Comparison of ENCODE assay signal across 23 mouse cellular contexts in the genomic region with DNA sequence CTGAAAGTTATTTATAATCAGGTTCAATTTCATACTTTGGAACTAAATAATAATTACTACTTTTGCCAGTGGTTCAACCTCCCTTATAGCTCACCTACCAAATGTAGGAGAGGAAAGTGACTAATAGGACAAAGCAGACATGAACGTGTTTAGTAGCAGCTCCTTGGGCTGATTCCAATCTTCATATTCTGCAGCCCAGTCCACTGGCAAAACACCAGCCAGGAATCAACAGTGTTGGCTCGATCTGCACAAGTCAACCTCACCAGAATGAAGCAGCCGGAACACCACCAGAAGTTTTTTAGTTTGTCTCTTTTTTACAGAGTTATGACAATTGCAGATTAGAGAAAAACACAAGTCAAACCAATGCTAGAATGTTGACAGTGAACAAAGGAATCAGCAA.
DNase-seq lines count a peak whose midpoint lies in the region; ATAC-seq and TF ChIP-seq lines count a peak whose summit lies in the region.
"Had no signal": no experiment of that assay in that cellular context is flagged by ENCODE, and none has a peak within 500 bp of the region (broad histone marks: within the 10 kb centered on the region; RNA-seq: fewer than 3 reads in every experiment).

No protein-coding gene starts in this region.

- H3K4me2 ChIP-seq in midbrain, postnatal 0 days (ENCODE audit: low read depth, low read length, poor library complexity, severe bottlenecking): no peak overlapping the region
- no peak overlapping the region for H3K4me2 ChIP-seq in midbrain, embryonic 11.5 days
- no peak overlapping the region for H3K4me2 ChIP-seq in kidney, embryonic 16.5 days (replicated peaks; ENCODE audit: low read depth, low read length)
- H3K4me2 ChIP-seq: embryonic facial prominence, embryonic 13.5 days; embryonic facial prominence, embryonic 15.5 days; forebrain, embryonic 12.5 days had no signal

- H3K9me3 ChIP-seq in midbrain, postnatal 0 days (ENCODE audit: low read length): no peaks in the 10 kb centered on the region
- H3K9me3 ChIP-seq in midbrain, embryonic 11.5 days (ENCODE audit: control insufficient read depth, low read length): no peaks in the 10 kb centered on the region
- H3K9me3 ChIP-seq in kidney, embryonic 16.5 days (ENCODE audit: low read length): no peaks in the 10 kb centered on the region
- H3K9me3 ChIP-seq: embryonic facial prominence, embryonic 13.5 days; embryonic facial prominence, embryonic 15.5 days; forebrain, embryonic 10.5 days; forebrain, embryonic 12.5 days had no signal

- no peak for TF ChIP-seq POLR2A in brain, embryonic 14.5 days (IDR thresholded peaks at IDR 0.05; ENCODE audit: borderline replicate concordance, extremely low read depth, insufficient read depth, insufficient read length, poor library complexity, severe bottlenecking)

- intact Hi-C loops in left cerebral cortex, postnatal 4 days (cut with DNase I): no loop called here
- intact Hi-C loops in left cerebral cortex, postnatal 36 days (cut with DNase I): no loop called here

- H3K4me3 ChIP-seq in midbrain, postnatal 0 days (ENCODE audit: low read depth, low read length): no peak overlapping the region
- no peak overlapping the region for H3K4me3 ChIP-seq in midbrain, embryonic 11.5 days (ENCODE audit: low read depth, low read length)
- H3K4me3 ChIP-seq in kidney, embryonic 16.5 days (ENCODE audit: low read length): no peak overlapping the region
- H3K4me3 ChIP-seq: embryonic facial prominence, embryonic 13.5 days; embryonic facial prominence, embryonic 15.5 days; erythroblast, embryonic 14.5 days; forebrain, embryonic 10.5 days; forebrain, embryonic 12.5 days had no signal

- TF ChIP-seq CTCF in midbrain, postnatal 0 days (IDR thresholded peaks at IDR 0.05): no peak
- TF ChIP-seq CTCF in brain, embryonic 14.5 days (IDR thresholded peaks at IDR 0.05; ENCODE audit: borderline replicate concordance, extremely low read depth, insufficient read depth, insufficient read length): no peak

- H3K27me3 ChIP-seq in midbrain, postnatal 0 days (ENCODE audit: insufficient read depth, low read length): no peaks in the 10 kb centered on the region
- no peaks in the 10 kb centered on the region for H3K27me3 ChIP-seq in midbrain, embryonic 11.5 days (ENCODE audit: control insufficient read depth, insufficient read depth, low read length)
- H3K27me3 ChIP-seq in kidney, embryonic 16.5 days (ENCODE audit: insufficient read depth, low read length): no peaks in the 10 kb centered on the region
- H3K27me3 ChIP-seq: embryonic facial prominence, embryonic 13.5 days; embryonic facial prominence, embryonic 15.5 days; forebrain, embryonic 12.5 days had no signal

- H3K27ac ChIP-seq in midbrain, postnatal 0 days (ENCODE audit: low read depth, low read length): no peak overlapping the region
- H3K27ac ChIP-seq in midbrain, embryonic 11.5 days (ENCODE audit: low read depth, low read length): no peak overlapping the region
- no peak overlapping the region for H3K27ac ChIP-seq in kidney, embryonic 16.5 days (ENCODE audit: low read length)
- H3K27ac ChIP-seq: embryonic facial prominence, embryonic 13.5 days; embryonic facial prominence, embryonic 15.5 days; forebrain, embryonic 10.5 days; forebrain, embryonic 12.5 days had no signal

- no peak overlapping the region for H3K9ac ChIP-seq in midbrain, postnatal 0 days (replicated peaks; ENCODE audit: low read length, poor library complexity, severe bottlenecking)
- no peak overlapping the region for H3K9ac ChIP-seq in midbrain, embryonic 11.5 days (ENCODE audit: low read length)
- no peak overlapping the region for H3K9ac ChIP-seq in kidney, embryonic 16.5 days (replicated peaks; ENCODE audit: low read length)
- H3K9ac ChIP-seq: embryonic facial prominence, embryonic 13.5 days; embryonic facial prominence, embryonic 15.5 days; forebrain, embryonic 12.5 days had no signal

- ATAC-seq in midbrain, postnatal 0 days (ENCODE audit: low FRiP score): no peak
- ATAC-seq in midbrain, embryonic 11.5 days (ENCODE audit: low FRiP score): no peak
- no peak for ATAC-seq in kidney, embryonic 16.5 days (ENCODE audit: low FRiP score, low TSS enrichment)
- ATAC-seq: forebrain, embryonic 14.5 days; forebrain, embryonic 16.5 days had no signal

- no peaks in the 10 kb centered on the region for H3K4me1 ChIP-seq in midbrain, postnatal 0 days (ENCODE audit: insufficient read depth, low read length)
- no peaks in the 10 kb centered on the region for H3K4me1 ChIP-seq in midbrain, embryonic 11.5 days (ENCODE audit: control insufficient read depth, insufficient read depth, low read length)
- H3K4me1 ChIP-seq in kidney, embryonic 16.5 days (ENCODE audit: insufficient read depth, low read length): no peaks in the 10 kb centered on the region
- H3K4me1 ChIP-seq: embryonic facial prominence, embryonic 13.5 days; embryonic facial prominence, embryonic 15.5 days; forebrain, embryonic 10.5 days; forebrain, embryonic 12.5 days had no signal

- DNase-seq in cerebellum, postnatal 14 days: peak; percentile 24 to 38
- no peak for DNase-seq in cerebellum, adult 9-10 months
- peak; percentile 3 for DNase-seq in left cerebral cortex, postnatal 4 days
- no peak for DNase-seq in left cerebral cortex, postnatal 36 days (ENCODE audit: low spot score in 2 of 2)
- peak; percentile 3 for DNase-seq in midbrain, postnatal 0 days (ENCODE audit: low spot score)
- DNase-seq in midbrain, embryonic 11.5 days (ENCODE audit: low spot score, missing footprints): no peak
- peak; percentile 14 for DNase-seq in brain, embryonic 14.5 days (ENCODE audit: low read depth)
- DNase-seq: adrenal gland, adult 2 months; adrenal gland, postnatal 10 days; adrenal gland, postnatal 25 days; cerebellum, adult 11 months; cerebellum, adult 18-20 months; cerebellum, adult 8-10 months; cerebellum, postnatal 36 days; embryo, embryonic 11 days had no signal

- 74% methylated on average over 3 of the region's 3 CpGs for WGBS in midbrain, postnatal 0 days
- 79% methylated on average over 3 of the region's 3 CpGs for WGBS in midbrain, embryonic 11.5 days
- WGBS in kidney, embryonic 16.5 days: 80% methylated on average over 3 of the region's 3 CpGs

- H3K36me3 ChIP-seq in midbrain, postnatal 0 days (ENCODE audit: insufficient read depth, low read length): no peaks in the 10 kb centered on the region
- no peaks in the 10 kb centered on the region for H3K36me3 ChIP-seq in midbrain, embryonic 11.5 days (ENCODE audit: control insufficient read depth, insufficient read depth, low read length)
- H3K36me3 ChIP-seq in kidney, embryonic 16.5 days (ENCODE audit: insufficient read depth, low read length): no peaks in the 10 kb centered on the region
- H3K36me3 ChIP-seq: embryonic facial prominence, embryonic 13.5 days; embryonic facial prominence, embryonic 15.5 days; forebrain, embryonic 10.5 days; forebrain, embryonic 12.5 days had no signal

Comparison
In these comparisons a context has a peak if more than half of its experiments do, and no peak if none do; other contexts are left out.
1. DNase-seq: peak in cerebellum, postnatal 14 days (2 of 2), left cerebral cortex, postnatal 4 days (single experiment), midbrain, postnatal 0 days (single experiment) and brain, embryonic 14.5 days (single experiment); none in cerebellum, adult 9-10 months (single experiment), left cerebral cortex, postnatal 36 days (0 of 2) and midbrain, embryonic 11.5 days (single experiment).